Mouse (Mus musculus) myocyte (in vitro differentiated cells): ENCODE measurements around the gene Olfr433. TPM values are rescaled to one million over a fixed set of nuclear protein-coding genes. Genes with fewer than 3 reads are reported as not detected.
"Not testable (repeated sequence)": the region's sequence is repeated elsewhere in the genome, so short reads cannot be mapped to it uniquely, and the experiment has no call there.

Experiments used
- H3K27me3 ChIP-seq: one replicate; pipeline ENCODE4 v1.6.1; 2011; ENCODE audit not compliant: control insufficient read depth, insufficient read depth, insufficient read length
- H3K36me3 ChIP-seq: one replicate; pipeline ENCODE4 v1.6.1; 2011; ENCODE audit not compliant: control insufficient read depth, insufficient read depth
- H3K4me2 ChIP-seq: one replicate; pipeline ENCODE4 v1.6.1; 2011; ENCODE audit warnings: low read depth, control low read depth
- H3K4me3 ChIP-seq: one replicate; pipeline ENCODE4 v1.5.1; 2011; ENCODE audit warnings: mild to moderate bottlenecking, control low read depth, moderate library complexity
- H3K79me2 ChIP-seq: one replicate; pipeline ENCODE4 v1.6.1; 2011; ENCODE audit not compliant: control insufficient read depth, insufficient read depth
- H3ac ChIP-seq: one replicate; pipeline ENCODE4 v1.6.1; 2011; ENCODE audit not compliant: control insufficient read depth, insufficient read length
- CEBPB ChIP-seq: IDR thresholded peaks from 2 replicates; pipeline ENCODE4 v1.6.1; 2011; ENCODE audit warnings: mild to moderate bottlenecking, moderate library complexity; ENCODE audit not compliant: poor library complexity, insufficient read depth, severe bottlenecking
- E2F4 ChIP-seq: IDR thresholded peaks from one replicate; pipeline ENCODE4 v1.6.1; 2011; ENCODE audit warnings: mild to moderate bottlenecking, control low read depth, moderate library complexity; ENCODE audit not compliant: insufficient read depth
- MAX ChIP-seq: IDR thresholded peaks from one replicate; pipeline ENCODE4 v1.6.1; 2011; ENCODE audit warnings: low read depth, mild to moderate bottlenecking, control low read depth
- MYOD1 ChIP-seq, 3 experiments: IDR thresholded peaks; one replicate each; pipeline ENCODE4 v1.6.1; 2011; ENCODE audit warnings: control low read depth in 2 of 3, low read depth in 2 of 3, mild to moderate bottlenecking in 2 of 3, moderate library complexity in 1 of 3; ENCODE audit not compliant: insufficient read length in 2 of 3, control insufficient read depth in 1 of 3
- MYOG ChIP-seq, 3 experiments: IDR thresholded peaks; one replicate each; pipeline ENCODE4 v1.6.1; 2011; ENCODE audit warnings: control low read depth in 2 of 3, low read depth in 2 of 3, mild to moderate bottlenecking in 2 of 3; ENCODE audit not compliant: insufficient read length in 2 of 3, control insufficient read depth in 1 of 3, insufficient read depth in 1 of 3
- POLR2A ChIP-seq: IDR thresholded peaks from one replicate; pipeline ENCODE4 v1.6.1; 2011; ENCODE audit warnings: low read depth, mild to moderate bottlenecking, control low read depth, moderate library complexity; ENCODE audit not compliant: insufficient read length
- POLR2AphosphoS2 ChIP-seq: IDR thresholded peaks from one replicate; pipeline ENCODE4 v1.6.1; 2011; ENCODE audit warnings: low read depth, control low read depth; ENCODE audit not compliant: insufficient read length
- REST ChIP-seq: IDR thresholded peaks from one replicate; pipeline ENCODE4 v1.6.1; 2011; ENCODE audit warnings: mild to moderate bottlenecking, control low read depth, moderate library complexity; ENCODE audit not compliant: insufficient read depth, insufficient read length
- SRF ChIP-seq: IDR thresholded peaks from one replicate; pipeline ENCODE4 v1.6.1; 2011; ENCODE audit warnings: low read depth; ENCODE audit not compliant: control insufficient read depth, insufficient read length
- TCF12 ChIP-seq: IDR thresholded peaks from one replicate; pipeline ENCODE4 v1.6.1; 2011; ENCODE audit warnings: mild to moderate bottlenecking, control low read depth; ENCODE audit not compliant: poor library complexity, insufficient read depth, severe bottlenecking
- TCF3 ChIP-seq: IDR thresholded peaks from one replicate; pipeline ENCODE4 v1.6.1; 2011; ENCODE audit warnings: low read depth, control low read depth; ENCODE audit not compliant: insufficient read length
- USF1 ChIP-seq: IDR thresholded peaks from one replicate; pipeline ENCODE4 v1.6.1; 2011; ENCODE audit warnings: low read depth, mild to moderate bottlenecking, control low read depth, moderate library complexity
- polyA plus RNA-seq: library from polyadenylated mRNA; unstranded; fragments of >200 nt; fragmentation: generic; extraction: Trizol; gene quantifications from one replicate; pipeline ENCODE4 v1.2.1, GENCODE M21; 2012; ENCODE audit warnings: missing spikeins

Olfr433 gene
- polyA plus RNA-seq, 1 experiment, result not detected

GRCm38 (mm10) chr1:174038480-174038879 lies 2.0 kb upstream of the Olfr433 start:
- no peaks in the 10 kb centered on the region for H3K27me3 ChIP-seq
- H3K79me2 ChIP-seq, result no peaks in the 10 kb centered on the region
- H3K4me3 ChIP-seq, result no peak overlapping the region
- H3ac ChIP-seq, result no peak overlapping the region
- H3K36me3 ChIP-seq, result no peaks in the 10 kb centered on the region
- no peak overlapping the region for H3K4me2 ChIP-seq
- TF ChIP-seq POLR2A, result no peak
- TF ChIP-seq CEBPB, result 0 out of 2 replicates have a peak, but pooled peaks have one; percentile 20

GRCm38 (mm10) chr1:174042091-174042884 lies 1.8 kb downstream of the Olfr433 start:
- H3ac ChIP-seq, H3K4me2 ChIP-seq, H3K79me2 ChIP-seq, H3K4me3 ChIP-seq, H3K27me3 ChIP-seq, H3K36me3 ChIP-seq: not testable (repeated sequence)

DNA sequence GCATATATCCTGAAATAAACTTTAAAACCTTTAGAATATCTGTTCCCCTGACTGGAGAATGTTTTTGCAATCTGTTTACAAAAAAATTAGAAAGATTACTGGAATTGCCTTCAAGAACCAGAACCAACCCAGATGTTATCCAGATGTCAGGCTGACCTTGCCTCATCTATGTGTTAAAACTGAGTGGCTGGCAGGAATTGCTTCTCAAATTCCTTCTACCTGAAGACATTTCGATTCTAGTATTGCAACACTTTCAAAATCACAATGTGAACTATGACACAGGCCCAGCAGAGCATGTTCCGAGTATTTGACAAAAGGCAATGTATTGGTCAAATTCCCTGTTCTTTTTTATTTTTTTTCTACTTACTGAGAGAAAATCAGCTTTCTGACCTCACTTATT lies 3.9 kb downstream of the Olfr433 start:
- H3K4me3 ChIP-seq, result no peak overlapping the region
- no peaks in the 10 kb centered on the region for H3K27me3 ChIP-seq
- H3ac ChIP-seq, result no peak overlapping the region
- H3K36me3 ChIP-seq, result no peaks in the 10 kb centered on the region
- H3K4me2 ChIP-seq, result no peak overlapping the region
- no peaks in the 10 kb centered on the region for H3K79me2 ChIP-seq
- TF ChIP-seq REST (no peak), MYOG (IDR thresholded peaks at IDR 0.05; ENCODE audit: control insufficient read depth in 1 of 3, insufficient read depth in 1 of 3, insufficient read length in 2 of 3, low read depth in 2 of 3) (no peak), MAX (no peak), USF1 (no peak), TCF3 (no peak), CEBPB (no peak), POLR2AphosphoS2 (no peak), SRF (no peak), POLR2A (no peak), MYOD1 (IDR thresholded peaks at IDR 0.05; ENCODE audit: control insufficient read depth in 1 of 3, insufficient read length in 2 of 3, low read depth in 2 of 3) (no peak), E2F4 (no peak)

GRCm38 (mm10) chr1:174048227-174048626 lies 7.7 kb downstream of the Olfr433 start:
- not testable (repeated sequence) for H3K36me3 ChIP-seq, H3ac ChIP-seq, H3K79me2 ChIP-seq, H3K27me3 ChIP-seq, H3K4me3 ChIP-seq, H3K4me2 ChIP-seq

DNA sequence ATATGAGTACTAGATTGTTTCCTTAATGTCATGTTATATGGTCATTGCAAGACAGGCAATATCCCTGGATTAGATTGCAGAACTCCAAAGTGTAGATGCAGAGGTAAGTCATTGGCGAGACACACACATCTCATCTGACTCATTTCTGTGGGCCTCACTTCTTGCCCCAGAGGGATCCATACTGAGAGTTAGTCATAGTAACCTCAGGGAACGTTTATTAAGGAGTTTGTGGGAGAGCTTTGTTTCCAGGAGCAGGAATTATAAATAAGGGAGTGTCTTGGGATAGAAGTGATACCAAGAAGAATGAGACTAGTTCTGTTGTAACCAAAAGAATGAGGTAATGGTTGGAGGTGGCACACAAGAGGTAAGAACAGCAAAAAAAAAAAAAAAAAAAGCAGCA lies 8.4 kb downstream of the Olfr433 start, which contains the start of gene Olfr432:
Olfr432 (plus strand) TSS at position 313 of the 400 bp plus-strand sequence.
- H3K27me3 ChIP-seq, result no peaks in the 10 kb centered on the region
- no peaks in the 10 kb centered on the region for H3K36me3 ChIP-seq
- no peak within 1 kb of the TSS for H3K4me2 ChIP-seq
- no peak for TF ChIP-seq POLR2A
- TF ChIP-seq REST, result no peak
- no peak for TF ChIP-seq USF1
- TF ChIP-seq POLR2AphosphoS2, result no peak
- no peak for TF ChIP-seq E2F4
- no peak for TF ChIP-seq TCF3
- TF ChIP-seq TCF12, result no peak
- no peaks in the 10 kb centered on the region for H3K79me2 ChIP-seq
- no peak within 1 kb of the TSS for H3K4me3 ChIP-seq
- no peak within 1 kb of the TSS for H3ac ChIP-seq

DNA sequence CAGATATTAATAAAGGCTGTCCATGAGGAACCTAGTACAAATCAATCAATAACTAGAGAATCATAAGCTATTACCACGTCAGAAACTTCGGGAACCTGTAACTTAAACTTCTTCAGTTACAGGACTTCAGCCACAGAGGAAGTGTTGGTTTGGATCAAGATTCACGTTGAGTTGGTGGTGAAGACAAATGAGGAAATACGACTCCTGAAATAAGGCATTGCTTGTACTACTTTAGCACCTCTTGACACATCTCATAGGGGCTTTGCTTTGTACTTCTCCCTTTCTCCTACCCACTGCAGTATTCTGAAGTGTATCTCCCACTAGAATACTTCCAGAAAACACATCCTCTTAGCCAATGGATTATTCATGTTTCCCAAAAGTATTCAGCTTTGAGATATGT lies 8.9 kb downstream of the Olfr433 start:
- H3K79me2 ChIP-seq, H3K36me3 ChIP-seq, H3K27me3 ChIP-seq, H3K4me2 ChIP-seq, H3ac ChIP-seq, H3K4me3 ChIP-seq: not testable (repeated sequence)
